Mouse (Mus musculus) 3T3-L1 (cell line): ENCODE data around the gene Prr23a2.

Source experiments
- DNase-seq: peaks from one replicate; pipeline ENCODE4 v3.0.0-alpha.2; 2015; ENCODE audit warnings: low read depth, low spot score

Prr23a2 gene

DNA sequence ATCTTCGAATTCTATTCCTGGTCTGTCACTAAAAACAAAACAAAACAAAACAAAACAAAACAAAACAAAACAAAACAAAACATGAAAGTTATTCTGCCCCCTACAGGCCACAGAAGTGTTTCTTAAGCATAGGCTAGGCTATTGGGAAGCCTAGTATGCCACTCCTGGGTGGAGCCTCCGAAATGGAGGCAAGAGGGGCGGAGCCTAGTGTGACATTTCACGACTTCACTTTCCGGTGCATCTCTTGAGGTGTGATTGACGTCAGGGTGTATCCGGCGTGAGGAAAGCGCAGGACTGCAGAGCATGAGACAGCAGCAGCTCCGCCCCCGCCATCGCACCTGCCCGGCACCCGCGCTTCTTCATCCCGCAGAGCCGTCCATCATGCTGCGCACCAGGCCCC, at the start of gene Prr23a2:
TSS of gene Prr23a2 (plus strand) at position 285 of the 400 bp plus-strand sequence.
- DNase-seq = no peak

DNA sequence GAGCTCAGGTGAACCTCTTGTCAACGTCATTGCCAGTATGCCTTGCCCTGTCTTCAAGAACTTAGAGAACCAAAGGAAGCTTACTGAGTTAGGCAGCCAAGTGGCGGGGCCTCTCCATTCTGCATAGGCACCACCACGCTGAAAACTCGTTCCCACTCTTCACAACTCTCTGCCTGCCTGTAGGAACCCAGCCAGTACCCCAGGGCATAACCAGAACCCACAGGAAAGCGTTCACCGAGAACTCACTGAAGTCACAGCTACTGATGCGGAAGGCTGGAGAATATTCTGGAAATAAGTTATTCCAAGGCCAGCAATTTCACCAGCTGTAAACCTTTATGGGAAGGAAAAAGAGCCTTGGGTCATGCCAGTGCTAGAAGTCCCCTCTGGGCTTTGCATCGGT, 48.7 kb upstream of the Prr23a2 start:
- DNase-seq = no peak

DNA sequence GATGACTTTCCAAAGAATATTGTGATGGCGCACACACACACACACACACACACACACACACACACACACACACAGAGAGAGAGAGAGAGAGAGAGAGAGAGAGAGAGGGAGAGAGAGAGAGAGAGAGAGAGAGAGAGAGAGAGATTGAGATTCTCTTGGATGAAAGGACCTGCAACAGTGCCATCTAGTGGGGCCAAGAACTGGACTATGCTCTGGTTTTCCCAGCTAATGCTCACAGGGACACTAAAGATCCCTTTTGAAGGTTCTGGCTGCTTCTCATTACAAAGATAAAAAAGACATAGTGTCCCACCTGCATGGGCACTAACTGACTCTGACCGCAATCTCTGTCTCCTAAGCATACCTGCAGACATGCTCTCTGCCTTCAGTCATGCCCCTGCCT, 46.8 kb upstream of the Prr23a2 start:
- peak; percentile 52 for DNase-seq

DNA sequence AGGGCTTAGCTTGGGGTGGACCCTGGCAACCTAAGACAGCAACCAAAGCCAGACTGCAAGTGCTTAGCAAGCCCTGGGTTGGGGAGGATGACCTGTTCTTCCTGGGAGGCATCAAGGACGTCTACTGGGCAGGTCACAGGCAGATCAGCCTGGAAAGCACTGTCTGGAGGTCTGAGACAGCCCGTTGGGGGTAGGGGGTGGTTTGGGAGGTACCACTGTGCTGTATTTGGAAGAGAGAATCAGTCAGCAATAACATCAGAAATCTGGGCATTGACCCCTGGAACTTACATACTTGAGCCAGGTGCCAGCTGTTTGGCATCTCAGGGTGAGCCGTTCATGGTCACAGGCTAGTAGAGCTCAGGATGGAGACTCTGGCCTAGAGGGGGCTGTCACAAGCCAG, 40.2 kb upstream of the Prr23a2 start:
- no peak for DNase-seq

DNA sequence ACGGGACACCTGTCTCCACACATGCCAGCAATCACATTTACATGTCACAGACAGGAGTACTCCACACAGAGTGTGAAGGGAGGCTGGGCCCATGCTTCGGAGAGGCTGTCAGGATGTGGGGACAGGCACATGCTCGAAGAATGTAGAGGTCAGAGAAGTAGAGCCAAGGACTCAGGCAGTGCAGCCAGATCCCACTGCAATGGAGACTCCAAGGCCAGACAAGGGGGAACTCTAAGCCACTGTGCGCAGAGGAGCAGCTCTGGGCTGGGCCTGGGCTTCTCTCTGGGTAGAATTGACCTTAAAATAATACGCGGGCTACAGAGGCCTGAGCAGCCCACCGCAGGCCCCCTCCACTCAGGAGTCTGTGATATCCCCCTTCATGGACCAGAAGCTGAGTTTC, 38.7 kb upstream of the Prr23a2 start:
- DNase-seq = no peak

DNA sequence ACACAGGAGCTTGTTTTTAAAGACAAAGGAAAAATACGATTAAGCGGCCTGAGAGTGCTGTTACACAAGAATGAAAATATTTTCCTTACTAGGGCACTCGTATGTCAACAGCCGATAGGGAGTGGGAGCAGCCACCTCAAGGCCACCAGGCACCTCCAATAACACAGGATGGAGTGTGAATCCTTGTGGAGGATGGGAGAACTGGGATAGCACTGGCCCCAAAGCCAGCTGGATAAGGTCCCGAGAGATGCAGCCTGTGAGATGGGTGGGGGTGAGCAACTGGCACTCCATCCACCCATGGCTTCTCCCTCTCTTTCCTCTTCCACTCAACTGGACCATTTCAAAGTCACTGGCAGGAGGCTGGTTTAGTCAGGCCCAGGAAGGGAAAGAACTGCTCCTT, 37.3 kb upstream of the Prr23a2 start:
- DNase-seq = no peak

DNA sequence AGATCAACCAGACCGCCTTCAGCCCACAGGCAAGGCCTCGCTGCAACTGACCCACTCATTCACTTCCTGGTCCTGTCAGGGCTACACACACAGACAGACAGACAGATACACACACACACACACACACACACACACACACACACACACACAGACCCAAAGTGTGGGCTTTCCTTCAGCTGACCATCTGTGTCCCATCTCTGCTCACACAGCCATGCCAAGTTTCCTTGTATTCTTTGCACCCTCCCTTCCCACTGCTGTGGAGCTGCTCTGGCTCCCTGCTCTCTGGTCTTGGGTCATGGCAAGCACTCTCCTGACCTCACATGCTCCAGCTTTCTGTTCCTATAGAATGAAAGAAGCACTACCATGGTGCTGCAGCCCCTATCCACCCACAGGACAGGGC, 36.8 kb upstream of the Prr23a2 start:
- DNase-seq = no peak

DNA sequence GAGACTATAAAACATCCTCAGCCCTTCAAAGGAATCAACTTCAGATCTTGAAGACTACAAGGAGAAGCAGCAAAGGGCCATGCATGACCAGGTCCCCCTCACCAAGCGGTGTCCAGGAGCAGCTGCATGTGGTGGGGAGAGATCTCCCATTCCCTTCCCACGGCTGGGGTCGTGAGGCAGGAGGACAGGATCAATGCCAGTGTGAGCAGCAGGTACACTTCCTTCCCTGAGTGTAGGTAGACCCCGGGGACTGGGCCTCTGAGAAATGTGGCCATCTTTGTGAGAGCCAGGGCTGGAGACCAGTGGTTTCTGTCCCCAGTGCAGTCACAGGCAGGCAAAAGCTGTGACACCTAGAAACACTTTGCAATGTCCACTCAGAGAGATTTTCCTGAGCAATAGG, 35.8 kb upstream of the Prr23a2 start:
- DNase-seq = no peak

DNA sequence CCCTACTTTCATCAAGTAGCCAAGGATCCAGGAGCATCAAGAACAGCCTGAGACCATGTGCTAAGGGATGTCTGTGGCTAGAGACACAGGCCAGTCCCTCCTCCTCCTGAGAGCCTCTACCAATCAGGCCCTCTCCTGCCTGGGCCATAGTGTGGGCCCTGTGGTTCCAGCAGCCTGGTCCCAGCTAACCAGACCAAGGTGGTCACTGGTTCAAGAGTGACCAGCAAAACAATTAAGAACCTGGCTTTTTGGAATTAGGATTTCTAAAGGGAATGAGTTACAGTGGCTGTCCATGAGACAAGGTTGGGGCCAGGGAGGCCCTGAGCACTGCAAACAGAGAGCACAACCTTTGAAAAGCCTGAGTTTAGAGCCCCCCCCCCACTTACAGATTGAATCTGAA, 35.2 kb upstream of the Prr23a2 start:
- no peak for DNase-seq

DNA sequence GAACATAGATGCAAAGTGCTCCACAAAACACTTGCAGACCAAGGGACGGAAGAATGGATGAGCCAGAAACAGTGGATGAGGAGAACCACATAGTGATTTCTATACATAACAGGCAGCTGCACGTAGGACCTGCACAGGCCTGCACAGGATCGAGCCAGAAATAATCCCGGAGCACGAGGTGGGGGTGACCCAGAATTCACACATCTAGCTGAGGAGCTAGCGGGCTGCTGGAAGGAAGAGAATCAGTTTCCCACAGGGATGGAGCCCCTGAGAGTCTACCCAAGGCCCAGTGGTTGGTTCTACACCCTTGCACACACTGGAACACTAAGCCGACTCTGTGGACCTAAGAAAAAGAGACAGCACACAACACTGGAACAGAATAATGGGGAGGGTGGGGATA, 32.5 kb upstream of the Prr23a2 start:
- no peak for DNase-seq

DNA sequence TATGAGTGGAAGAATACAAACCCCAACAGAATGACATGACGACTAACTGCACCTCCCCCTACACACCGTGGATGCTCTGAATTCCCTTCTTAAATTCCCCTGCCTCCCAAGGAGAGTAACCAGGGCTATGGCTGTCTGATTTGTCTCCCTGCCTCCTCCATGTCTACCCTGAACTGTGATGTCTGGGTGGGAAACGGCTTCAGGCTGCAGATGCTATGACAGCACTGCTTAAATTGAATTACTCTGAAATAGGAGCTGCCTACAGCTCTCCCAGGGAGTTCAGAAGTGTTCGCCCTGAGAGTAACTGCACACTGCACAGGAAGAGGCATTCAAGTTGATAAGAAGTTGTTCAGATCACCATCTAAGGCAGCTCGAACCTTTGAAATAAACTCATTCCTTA, 26.8 kb upstream of the Prr23a2 start:
- no peak for DNase-seq

DNA sequence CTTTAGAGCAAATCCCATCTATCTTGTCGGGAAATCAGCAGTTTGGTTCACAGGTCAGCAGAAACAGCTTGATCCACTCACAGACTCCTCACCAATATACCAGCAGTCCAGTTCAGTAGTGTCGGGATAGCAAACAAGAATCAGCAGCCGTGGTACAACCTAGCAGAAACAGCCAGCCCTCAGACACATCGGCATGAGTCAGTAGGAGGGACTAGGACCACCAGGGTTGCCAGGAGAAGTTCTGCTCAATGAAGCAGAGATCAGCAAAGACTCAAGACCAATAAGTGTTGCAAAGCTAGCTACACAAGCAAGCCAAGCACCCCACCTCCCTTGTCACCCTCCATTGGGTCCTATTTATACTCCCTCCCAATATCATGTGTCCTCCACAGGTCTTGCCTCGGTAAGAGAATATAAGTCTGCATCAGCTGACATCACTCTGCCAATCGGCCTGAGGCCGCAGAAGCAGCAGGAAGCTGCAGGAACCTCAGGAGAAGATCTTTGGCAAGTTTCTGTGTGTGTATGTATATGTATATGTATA, 18.7 kb upstream of the Prr23a2 start:
- DNase-seq = no peak

DNA sequence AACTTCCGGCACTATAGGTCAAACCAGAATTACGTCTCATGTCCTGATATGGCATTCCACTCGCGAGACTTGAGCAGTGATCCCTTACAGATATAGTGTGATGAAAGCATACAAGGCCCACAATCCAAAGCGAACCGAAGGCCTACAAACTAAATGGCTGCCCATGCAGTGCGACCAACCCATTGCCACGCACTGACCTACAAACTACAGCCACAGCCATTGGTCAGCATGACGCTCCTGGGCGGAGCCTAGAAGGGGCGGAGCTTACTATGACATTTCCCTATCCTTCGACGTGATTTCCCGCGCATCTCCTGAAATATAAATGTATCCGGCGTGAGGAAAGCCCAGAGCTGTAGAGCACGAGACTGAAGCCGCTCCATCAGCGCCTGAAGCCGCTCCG, 14.2 kb upstream of the Prr23a2 start, which contains the start of gene Prr23a1:
TSS of gene Prr23a1 (plus strand) at position 387 of the 400 bp plus-strand sequence.
- no peak for DNase-seq

DNA sequence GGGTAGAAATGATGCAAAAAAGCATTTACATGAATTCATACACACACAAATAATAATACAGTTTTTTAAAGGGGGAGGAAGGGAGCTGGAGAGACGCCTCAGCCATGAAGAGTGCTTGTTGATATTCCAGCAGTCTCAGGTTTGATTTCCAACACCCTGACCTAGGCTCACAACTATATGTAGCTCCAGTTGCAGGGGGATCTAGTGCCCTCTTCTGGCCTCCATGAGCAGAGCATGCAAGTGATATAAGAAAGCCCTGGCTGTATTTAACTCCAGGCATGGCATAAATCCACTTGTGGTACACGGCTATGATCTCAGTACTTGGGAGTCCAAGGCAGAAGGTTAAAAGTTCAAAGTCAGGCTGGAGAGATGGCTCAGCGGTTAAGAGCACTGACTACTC, 7.2 kb downstream of the Prr23a2 start:
- peak; percentile 11 for DNase-seq

DNA sequence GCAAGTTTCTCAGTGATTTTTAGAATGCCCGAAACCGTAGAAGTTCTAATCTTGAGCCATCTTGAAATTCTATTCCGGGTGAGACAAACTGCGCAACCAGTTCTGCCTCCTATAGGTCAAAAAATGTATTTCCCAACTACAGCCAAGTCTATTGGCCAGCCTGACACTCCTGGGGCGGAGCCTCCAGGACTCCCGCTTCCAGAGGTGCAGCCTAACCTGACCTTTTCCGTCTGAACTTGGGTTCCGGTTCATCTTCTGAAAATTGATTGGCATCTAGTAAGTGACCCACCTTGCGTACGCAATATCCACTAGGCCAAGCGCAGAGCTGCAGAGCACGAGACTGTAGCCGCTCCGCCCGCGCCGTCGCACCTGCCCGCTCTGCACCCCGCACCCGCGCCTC, 8.3 kb downstream of the Prr23a2 start, which contains the start of gene Prr23a3:
TSS of gene Prr23a3 (plus strand) at position 197 of the 400 bp plus-strand sequence.
- no peak for DNase-seq

DNA sequence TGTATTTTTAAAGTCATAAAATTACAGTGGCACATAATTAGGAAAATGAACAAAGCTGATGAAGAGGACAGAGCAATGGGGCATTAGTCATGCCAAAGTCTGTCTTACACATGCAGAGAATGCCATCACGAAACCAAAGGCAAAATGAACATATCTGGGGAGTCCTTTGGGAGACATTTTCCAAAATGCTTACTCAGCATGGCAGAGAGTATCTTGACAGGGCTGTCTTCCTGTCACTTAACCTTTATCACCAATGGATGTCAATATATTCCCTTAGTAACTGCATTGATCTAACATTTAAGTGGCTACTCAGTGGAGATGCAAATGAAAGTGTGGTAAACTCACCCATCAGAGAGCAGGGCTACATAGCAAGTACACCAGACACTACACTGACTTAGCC, 45.2 kb downstream of the Prr23a2 start:
- DNase-seq = no peak

DNA sequence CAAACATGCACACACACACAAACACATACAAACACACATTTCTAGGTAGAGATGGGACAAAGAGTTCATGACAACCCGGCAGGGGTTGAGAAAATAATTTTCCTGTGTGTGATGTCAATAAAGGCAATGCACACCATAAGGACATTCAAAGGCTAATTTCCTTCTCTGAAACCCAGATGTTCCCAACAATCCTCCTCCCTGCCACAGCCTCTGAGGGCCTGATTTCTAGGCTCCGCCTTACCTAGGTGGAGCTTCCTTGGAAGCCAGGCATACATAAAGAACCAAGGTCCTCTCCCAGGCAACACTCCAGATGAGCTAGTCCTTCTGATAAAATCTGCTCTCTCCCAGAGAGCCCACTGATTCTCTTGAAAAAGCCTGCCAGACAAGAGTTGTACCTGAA, 46.5 kb downstream of the Prr23a2 start, which contains the start of gene 7420426K07Rik:
TSS of gene 7420426K07Rik (plus strand) at position 301 of the 400 bp plus-strand sequence.
- no peak for DNase-seq
